In genomic region chr4:86631831-86632230, GRCm38 (mm10) we compare ENCODE assay signal across 15 mouse cellular contexts.
"Had no signal": no experiment of that assay in that cellular context is flagged by ENCODE, and none has a peak within 500 bp of the region (broad histone marks: within the 10 kb centered on the region; RNA-seq: fewer than 3 reads in every experiment).

No protein-coding gene starts in this region.

- H3K4me3 ChIP-seq: layer of hippocampus, adult 2 months; limb, embryonic 15.5 days; liver, embryonic 12.5 days; midbrain, embryonic 15.5 days; neural tube, embryonic 12.5 days had no signal

- H3K9ac ChIP-seq: limb, embryonic 15.5 days; liver, embryonic 12.5 days; lung, embryonic 14.5 days; midbrain, embryonic 15.5 days; neural tube, embryonic 12.5 days had no signal

- ATAC-seq: liver, embryonic 12.5 days; midbrain, embryonic 15.5 days had no signal

- H3K27me3 ChIP-seq: limb, embryonic 15.5 days; midbrain, embryonic 15.5 days; neural tube, embryonic 12.5 days had no signal

- H3K4me1 ChIP-seq: limb, embryonic 15.5 days; midbrain, embryonic 15.5 days; neural tube, embryonic 12.5 days had no signal

- DNase-seq: kidney, postnatal 10 days; kidney, postnatal 4 days; left cerebral cortex, postnatal 4 days; lung, embryonic 14.5 days; lung, postnatal 10 days; lung, postnatal 4 days; right cerebral cortex, postnatal 4 days; spleen, adult 18-20 months; thymus, postnatal 4 days had no signal

- H3K36me3 ChIP-seq: limb, embryonic 15.5 days; liver, embryonic 12.5 days; midbrain, embryonic 15.5 days; neural tube, embryonic 12.5 days had no signal

- H3K4me2 ChIP-seq: limb, embryonic 15.5 days; liver, embryonic 12.5 days; lung, embryonic 14.5 days; midbrain, embryonic 11.5 days; midbrain, embryonic 15.5 days; neural tube, embryonic 12.5 days had no signal

- H3K27ac ChIP-seq: layer of hippocampus, adult 2 months; limb, embryonic 15.5 days; liver, embryonic 12.5 days; midbrain, embryonic 15.5 days; neural tube, embryonic 12.5 days had no signal

- H3K9me3 ChIP-seq: limb, embryonic 15.5 days; liver, embryonic 12.5 days; midbrain, embryonic 15.5 days; neural tube, embryonic 12.5 days had no signal
